Mouse (Mus musculus): ENCODE measurements around the gene C1qa. TPM values are rescaled to one million over a fixed set of nuclear protein-coding genes. Genes with fewer than 3 reads are reported as not detected.

The C1qa gene
- polyA plus RNA-seq, 1 experiment = 239 TPM

DNA sequence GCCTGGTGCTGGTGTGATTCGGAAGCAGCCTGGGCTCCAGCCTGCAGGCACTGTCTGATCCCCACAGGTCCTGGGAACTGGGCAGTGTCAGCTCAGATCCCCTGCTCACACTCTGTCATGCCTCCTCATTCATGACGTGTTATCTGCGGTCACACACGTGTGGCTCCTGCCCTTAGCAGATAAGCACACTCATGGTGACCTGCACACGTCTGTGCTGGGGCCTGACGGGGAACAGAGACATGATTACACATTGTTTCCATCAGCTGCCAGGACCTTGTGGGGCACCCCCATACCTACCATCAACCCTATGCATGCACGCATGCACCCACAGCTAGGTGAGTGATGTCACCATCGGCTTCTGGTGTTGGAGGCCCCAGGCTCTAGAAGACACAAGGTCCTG, 31.9 kb upstream of the C1qa start:
- Histone ChIP-seq H3K4me1 (ENCODE audit: control insufficient read depth, insufficient read depth, low read length) (no peaks in the 10 kb centered on the region), H3K4me3 (replicated peaks; ENCODE audit: control insufficient read depth, low read depth, low read length) (no peak overlapping the region), H3K27ac (ENCODE audit: control insufficient read depth, insufficient read depth, low read depth, low read length, poor library complexity) (no peak overlapping the region)
- 74% methylated on average over 8 of the region's 8 CpGs for WGBS
- TF ChIP-seq CTCF (IDR thresholded peaks at IDR 0.05; ENCODE audit: control insufficient read depth, insufficient read depth, low read length) (no peak), POLR2A (IDR thresholded peaks at IDR 0.05; ENCODE audit: borderline replicate concordance, control insufficient read depth, low read depth, low read length) (no peak)

DNA sequence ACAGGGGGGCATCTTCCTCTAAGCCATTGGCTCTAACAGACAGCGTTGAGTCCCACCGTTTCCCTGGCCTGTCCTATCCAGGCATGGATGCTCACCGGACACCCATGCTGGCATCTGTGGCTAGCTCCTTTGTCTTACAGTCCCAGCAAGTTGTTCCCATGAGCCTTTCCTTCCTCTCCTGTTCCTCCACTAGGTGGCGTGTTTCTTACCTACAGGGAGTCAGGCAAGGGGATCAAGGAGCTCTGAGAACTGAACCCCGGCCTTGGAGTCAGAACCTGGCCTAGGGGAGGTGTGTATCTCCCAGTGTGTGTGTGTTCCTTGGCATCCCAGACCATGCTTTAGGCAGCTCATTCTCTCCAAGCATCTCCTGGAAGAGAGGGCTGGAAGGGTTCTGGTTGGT, 30.3 kb upstream of the C1qa start:
- no peak for TF ChIP-seq POLR2A (IDR thresholded peaks at IDR 0.05; ENCODE audit: borderline replicate concordance, control insufficient read depth, low read depth, low read length)
- no peak for TF ChIP-seq CTCF (IDR thresholded peaks at IDR 0.05; ENCODE audit: control insufficient read depth, insufficient read depth, low read length)
- 12% methylated on average over 5 of the region's 5 CpGs for WGBS
- H3K27ac ChIP-seq (ENCODE audit: control insufficient read depth, insufficient read depth, low read depth, low read length, poor library complexity) = no peak overlapping the region

DNA sequence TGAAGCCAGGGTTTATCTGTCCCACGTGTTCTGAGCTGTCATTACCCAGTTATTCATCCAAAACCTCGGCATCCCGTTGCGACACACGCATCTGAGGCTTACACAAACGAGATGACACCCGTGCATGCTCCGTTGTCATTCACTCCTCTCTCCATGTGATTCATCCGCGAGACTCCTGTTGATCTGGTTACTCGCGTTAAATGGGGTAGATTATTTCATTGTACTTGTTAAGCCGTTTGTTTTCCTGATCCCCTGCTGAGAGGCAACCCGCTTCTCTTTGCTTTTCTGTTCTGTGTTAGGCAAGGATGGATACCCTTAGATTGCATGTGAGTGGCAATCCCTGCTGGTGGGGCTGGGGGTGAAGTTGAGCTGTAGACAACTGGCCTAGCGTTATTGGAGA, 27.2 kb upstream of the C1qa start:
- TF ChIP-seq POLR2A (IDR thresholded peaks at IDR 0.05; ENCODE audit: borderline replicate concordance, control insufficient read depth, low read depth, low read length) (no peak), CTCF (IDR thresholded peaks at IDR 0.05; ENCODE audit: control insufficient read depth, insufficient read depth, low read length) (no peak)
- Histone ChIP-seq H3K4me1 (ENCODE audit: control insufficient read depth, insufficient read depth, low read length) (no peaks in the 10 kb centered on the region), H3K4me3 (replicated peaks; ENCODE audit: control insufficient read depth, low read depth, low read length) (no peak overlapping the region), H3K27ac (ENCODE audit: control insufficient read depth, insufficient read depth, low read depth, low read length, poor library complexity) (no peak overlapping the region)
- WGBS = 28% methylated on average over 15 of the region's 15 CpGs

More for the DNA sequence above, 30.3 kb upstream of the C1qa start:
- Histone ChIP-seq H3K4me1 (ENCODE audit: control insufficient read depth, insufficient read depth, low read length) (no peaks in the 10 kb centered on the region), H3K4me3 (replicated peaks; ENCODE audit: control insufficient read depth, low read depth, low read length) (no peak overlapping the region)

DNA sequence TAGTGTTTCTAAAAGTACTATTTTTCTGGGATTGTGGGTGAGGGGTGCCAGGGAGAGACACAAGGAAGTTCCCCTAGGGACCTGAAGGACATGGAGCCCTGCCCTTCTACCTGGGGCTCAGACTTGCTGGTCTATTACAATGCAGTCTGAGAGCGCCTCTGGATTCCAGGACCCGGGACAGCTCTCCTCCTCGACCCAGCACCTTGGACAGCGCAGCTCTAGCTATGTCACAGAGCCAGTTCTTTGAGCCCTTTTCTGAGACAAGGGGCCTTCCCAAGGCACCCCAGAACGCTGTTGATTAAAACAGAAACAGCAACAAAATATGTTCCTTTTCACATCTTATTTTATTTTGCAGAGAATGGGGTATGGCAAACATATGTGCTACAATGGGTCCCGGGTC, 25.9 kb upstream of the C1qa start:
- Histone ChIP-seq H3K4me3 (replicated peaks; ENCODE audit: control insufficient read depth, low read depth, low read length) (no peak overlapping the region), H3K27ac (ENCODE audit: control insufficient read depth, insufficient read depth, low read depth, low read length, poor library complexity) (no peak overlapping the region), H3K4me1 (ENCODE audit: control insufficient read depth, insufficient read depth, low read length) (no peaks in the 10 kb centered on the region)
- no peak for TF ChIP-seq POLR2A (IDR thresholded peaks at IDR 0.05; ENCODE audit: borderline replicate concordance, control insufficient read depth, low read depth, low read length)
- no peak for TF ChIP-seq CTCF (IDR thresholded peaks at IDR 0.05; ENCODE audit: control insufficient read depth, insufficient read depth, low read length)
- WGBS = 7% methylated on average over 6 of the region's 6 CpGs

DNA sequence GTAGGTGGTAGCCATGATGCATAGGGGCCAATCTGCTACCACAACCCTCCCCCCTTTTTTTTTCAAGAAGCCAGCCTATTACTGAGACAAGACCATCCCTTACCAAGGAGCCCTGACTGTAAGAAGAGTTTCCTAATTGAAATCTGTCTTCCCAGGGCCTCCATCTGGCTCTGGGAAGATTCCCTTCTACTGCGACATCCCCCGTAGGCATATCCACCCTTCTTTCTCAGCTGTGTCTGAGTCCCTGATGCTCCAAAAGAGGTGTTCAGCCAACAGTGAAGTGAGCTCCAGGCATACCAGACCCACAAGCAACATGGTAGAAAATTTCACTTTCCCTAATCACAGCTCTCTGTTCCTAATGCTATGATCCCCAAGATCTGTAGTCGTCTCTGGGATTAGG, 20.9 kb upstream of the C1qa start:
- 72% methylated on average over 3 of the region's 3 CpGs for WGBS
- H3K4me1 ChIP-seq (ENCODE audit: control insufficient read depth, insufficient read depth, low read length) = no peaks in the 10 kb centered on the region
- H3K4me3 ChIP-seq (replicated peaks; ENCODE audit: control insufficient read depth, low read depth, low read length) = no peak overlapping the region
- H3K27ac ChIP-seq (ENCODE audit: control insufficient read depth, insufficient read depth, low read depth, low read length, poor library complexity) = no peak overlapping the region
- TF ChIP-seq POLR2A (IDR thresholded peaks at IDR 0.05; ENCODE audit: borderline replicate concordance, control insufficient read depth, low read depth, low read length) (no peak), CTCF (IDR thresholded peaks at IDR 0.05; ENCODE audit: control insufficient read depth, insufficient read depth, low read length) (no peak)

DNA sequence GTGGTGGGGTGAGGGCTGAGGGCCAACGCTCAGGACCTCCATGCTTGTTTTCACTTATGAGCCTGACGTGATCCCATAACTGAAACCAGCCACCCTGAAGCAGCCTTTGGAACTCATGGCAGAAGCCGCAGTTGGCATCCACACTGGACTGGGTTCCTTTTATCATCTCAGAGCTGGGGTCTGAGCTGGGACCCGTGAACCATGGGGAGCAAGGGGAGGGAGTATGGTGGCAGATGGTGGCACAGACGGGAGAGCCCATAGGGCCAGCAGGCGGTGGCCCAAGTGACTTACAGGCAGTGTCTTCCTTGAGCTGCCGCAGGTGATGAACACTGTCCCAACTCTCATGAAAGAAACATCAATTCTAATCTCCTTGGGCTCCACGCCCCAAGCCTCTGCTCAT, 20.2 kb upstream of the C1qa start:
- Histone ChIP-seq H3K4me1 (ENCODE audit: control insufficient read depth, insufficient read depth, low read length) (no peaks in the 10 kb centered on the region), H3K27ac (ENCODE audit: control insufficient read depth, insufficient read depth, low read depth, low read length, poor library complexity) (no peak overlapping the region), H3K4me3 (replicated peaks; ENCODE audit: control insufficient read depth, low read depth, low read length) (no peak overlapping the region)
- WGBS = 79% methylated on average over 8 of the region's 8 CpGs
- TF ChIP-seq POLR2A (IDR thresholded peaks at IDR 0.05; ENCODE audit: borderline replicate concordance, control insufficient read depth, low read depth, low read length) (no peak), CTCF (IDR thresholded peaks at IDR 0.05; ENCODE audit: control insufficient read depth, insufficient read depth, low read length) (no peak)

DNA sequence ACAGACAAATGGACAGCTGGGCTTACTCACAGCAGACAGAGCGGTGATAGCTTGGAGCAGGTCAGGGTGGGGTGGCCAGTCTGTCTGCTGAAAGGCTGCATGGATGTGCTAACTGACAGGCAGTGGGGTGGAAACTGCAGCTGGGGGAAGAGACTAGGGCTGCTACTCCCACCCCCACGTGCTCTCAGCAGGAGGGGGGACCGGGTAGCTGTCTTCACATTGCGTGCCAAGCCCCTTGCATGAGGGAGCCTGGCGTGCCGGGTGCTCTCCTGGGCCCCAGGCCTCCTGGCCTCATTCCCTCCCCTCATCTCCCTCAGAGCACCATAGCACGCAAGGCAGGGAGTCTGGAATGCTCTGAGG, 18.5 kb upstream of the C1qa start:
- Histone ChIP-seq H3K4me1 (ENCODE audit: control insufficient read depth, insufficient read depth, low read length) (no peaks in the 10 kb centered on the region), H3K27ac (ENCODE audit: control insufficient read depth, insufficient read depth, low read depth, low read length, poor library complexity) (no peak overlapping the region), H3K4me3 (replicated peaks; ENCODE audit: control insufficient read depth, low read depth, low read length) (no peak overlapping the region)
- TF ChIP-seq CTCF (IDR thresholded peaks at IDR 0.05; ENCODE audit: control insufficient read depth, insufficient read depth, low read length) = no peak
- no peak for TF ChIP-seq POLR2A (IDR thresholded peaks at IDR 0.05; ENCODE audit: borderline replicate concordance, control insufficient read depth, low read depth, low read length)
- WGBS = 53% methylated on average over 7 of the region's 7 CpGs

DNA sequence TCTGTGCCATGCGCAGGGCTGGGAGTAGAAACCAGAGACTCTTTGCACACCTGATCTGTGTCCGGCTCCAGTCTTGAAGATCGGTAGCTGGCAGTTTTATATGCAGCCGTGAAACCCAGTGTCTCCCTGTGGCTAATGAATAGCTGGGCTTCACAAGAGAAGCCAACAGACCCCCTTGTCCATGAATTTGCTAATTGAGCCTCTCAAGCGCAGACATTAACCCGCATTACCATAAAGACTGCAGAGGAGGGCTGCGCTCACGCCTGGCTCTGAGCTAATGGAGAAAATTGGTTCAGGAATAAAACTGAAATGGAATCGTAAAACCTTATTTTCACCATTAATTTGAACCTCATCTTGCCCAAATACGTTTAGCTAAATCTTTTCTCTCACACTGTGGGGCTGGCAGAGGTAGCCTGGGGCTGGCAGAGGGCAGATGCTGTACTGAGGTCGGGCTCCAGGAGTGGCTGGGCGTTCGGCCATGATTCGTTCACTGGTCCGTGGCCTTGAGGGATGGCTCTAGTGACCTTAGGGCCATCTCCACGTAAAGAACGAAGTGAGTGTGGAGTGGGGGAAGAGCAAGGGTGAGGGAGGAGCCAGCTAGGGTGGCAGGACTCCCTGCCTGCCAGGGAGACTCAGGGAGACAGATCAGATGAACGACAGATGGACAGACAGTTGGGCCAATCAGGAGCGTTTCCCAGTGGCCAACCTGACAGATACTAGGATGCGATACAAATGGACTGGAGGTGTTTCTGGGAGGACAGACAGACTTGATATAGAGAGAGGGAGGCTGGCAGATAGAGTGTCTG, 18.0 kb upstream of the C1qa start:
- no peaks in the 10 kb centered on the region for H3K4me1 ChIP-seq (ENCODE audit: control insufficient read depth, insufficient read depth, low read length)
- 71% methylated on average over 20 of the region's 20 CpGs for WGBS
- TF ChIP-seq CTCF (IDR thresholded peaks at IDR 0.05; ENCODE audit: control insufficient read depth, insufficient read depth, low read length) (no peak), POLR2A (IDR thresholded peaks at IDR 0.05; ENCODE audit: borderline replicate concordance, control insufficient read depth, low read depth, low read length) (no peak)

DNA sequence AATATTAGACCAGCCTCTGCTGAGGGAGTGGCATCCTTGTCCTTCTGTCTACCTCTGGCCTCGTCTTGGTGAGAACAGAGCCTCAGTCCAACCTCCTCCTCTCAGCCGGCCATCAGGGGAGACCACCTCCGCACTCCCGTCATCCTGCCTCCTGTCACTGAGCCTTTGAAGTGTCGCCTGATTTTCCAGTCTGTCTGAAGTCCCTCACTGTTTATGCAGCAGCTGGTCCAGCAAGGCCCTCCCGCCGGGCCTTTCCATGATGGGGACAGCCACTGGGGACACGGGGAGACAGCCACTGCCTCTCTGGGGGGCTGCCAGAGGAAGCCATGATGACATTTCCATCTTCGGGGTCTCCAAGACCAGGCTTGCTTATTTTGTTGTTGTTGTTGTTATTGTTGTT, 14.2 kb upstream of the C1qa start:
- 18% methylated on average over 9 of the region's 9 CpGs for WGBS
- no peak overlapping the region for H3K4me3 ChIP-seq (replicated peaks; ENCODE audit: control insufficient read depth, low read depth, low read length)
- TF ChIP-seq POLR2A (IDR thresholded peaks at IDR 0.05; ENCODE audit: borderline replicate concordance, control insufficient read depth, low read depth, low read length) (no peak), CTCF (IDR thresholded peaks at IDR 0.05; ENCODE audit: control insufficient read depth, insufficient read depth, low read length) (no peak)
- no peaks in the 10 kb centered on the region; the same call in 1 of the 2 replicates for H3K4me1 ChIP-seq (ENCODE audit: control insufficient read depth, insufficient read depth, low read length)
- no peak overlapping the region for H3K27ac ChIP-seq (ENCODE audit: control insufficient read depth, insufficient read depth, low read depth, low read length, poor library complexity)

More for the DNA sequence above, 18.0 kb upstream of the C1qa start:
- Histone ChIP-seq H3K27ac (ENCODE audit: control insufficient read depth, insufficient read depth, low read depth, low read length, poor library complexity) (no peak overlapping the region), H3K4me3 (replicated peaks; ENCODE audit: control insufficient read depth, low read depth, low read length) (no peak overlapping the region)
